Mouse (Mus musculus): ENCODE results near the gene Gabbr2. TPM values are rescaled to one million over a fixed set of nuclear protein-coding genes. Genes with fewer than 3 reads are reported as not detected.

The Gabbr2 gene
- total RNA-seq (2021): 100 to 1,000 TPM; 203 to 223 TPM
- long read RNA-seq, experiment 1, full-length matches to known transcripts: 115 of 164 reads
- long read RNA-seq, experiment 1, partial matches to known transcripts: 22 of 164 reads
- long read RNA-seq, experiment 1, other reads (novel, unspliced or antisense): 27 of 164 reads
- long read RNA-seq, experiment 2, full-length matches to known transcripts: 196 of 256 reads
- long read RNA-seq, experiment 2, partial matches to known transcripts: 46 of 256 reads
- long read RNA-seq, experiment 2, other reads (novel, unspliced or antisense): 14 of 256 reads

GRCm38 (mm10) chr4:46991016-46991958 is at the start of gene Gabbr2:
TSS of gene Gabbr2 (minus strand) at chr4:46991873.
- DNase-seq (ENCODE audit: low spot score in 2 of 2): peak; percentile 58 to 76
- Histone ChIP-seq H3K4me3 (peak within 1 kb of the TSS; percentile 61), H3K27ac (peak within 1 kb of the TSS; percentile 95)
- no peak for TF ChIP-seq CTCF (conservative IDR thresholded peaks at IDR 0.05)

GRCm38 (mm10) chr4:47039586-47039985 is 47.9 kb upstream of the Gabbr2 start:
- no peak overlapping the region for H3K27ac ChIP-seq
- DNase-seq (ENCODE audit: low spot score in 2 of 2): no peak
- no peak overlapping the region for H3K4me3 ChIP-seq
- TF ChIP-seq CTCF (conservative IDR thresholded peaks at IDR 0.05): no peak

- peak; percentile 95 for TF ChIP-seq CTCF (conservative IDR thresholded peaks at IDR 0.05)
- no peak overlapping the region for H3K27ac ChIP-seq
- DNase-seq (ENCODE audit: low spot score in 2 of 2): peak; percentile 76 to 87
- H3K4me3 ChIP-seq: no peak overlapping the region
These were observed 45.6 kb upstream of the Gabbr2 start for GRCm38 (mm10) chr4:47037321-47037657.

- Histone ChIP-seq H3K4me3 (no peak overlapping the region), H3K27ac (0 out of 2 replicates have a peak overlapping the region, but pooled peaks have one; percentile 14)
- DNase-seq (ENCODE audit: low spot score in 2 of 2): no peak
- peak; percentile 55 for TF ChIP-seq CTCF (conservative IDR thresholded peaks at IDR 0.05)
These were observed 45.0 kb upstream of the Gabbr2 start for GRCm38 (mm10) chr4:47036486-47037320.

GRCm38 (mm10) chr4:47035536-47035935 is 43.9 kb upstream of the Gabbr2 start:
- DNase-seq (ENCODE audit: low spot score in 2 of 2): no peak
- no peak overlapping the region for H3K27ac ChIP-seq

GRCm38 (mm10) chr4:47032171-47032570 is 40.5 kb upstream of the Gabbr2 start:
- DNase-seq (ENCODE audit: low spot score in 2 of 2): no peak
- no peak overlapping the region for H3K4me3 ChIP-seq

More at GRCm38 (mm10) chr4:47035536-47035935, 43.9 kb upstream of the Gabbr2 start:
- no peak for TF ChIP-seq CTCF (conservative IDR thresholded peaks at IDR 0.05)
- H3K4me3 ChIP-seq: no peak overlapping the region

GRCm38 (mm10) chr4:47028791-47029190 is 37.1 kb upstream of the Gabbr2 start:
- Histone ChIP-seq H3K4me3 (no peak overlapping the region), H3K27ac (no peak overlapping the region)
- TF ChIP-seq CTCF (conservative IDR thresholded peaks at IDR 0.05): no peak
- DNase-seq (ENCODE audit: low spot score in 2 of 2): no peak

More at GRCm38 (mm10) chr4:47032171-47032570, 40.5 kb upstream of the Gabbr2 start:
- H3K27ac ChIP-seq: 0 out of 2 replicates have a peak overlapping the region, but pooled peaks have one; percentile 36
- no peak for TF ChIP-seq CTCF (conservative IDR thresholded peaks at IDR 0.05)

GRCm38 (mm10) chr4:47023949-47024348 is 32.3 kb upstream of the Gabbr2 start:
- DNase-seq (ENCODE audit: low spot score in 2 of 2): no peak
- Histone ChIP-seq H3K27ac (no peak overlapping the region), H3K4me3 (no peak overlapping the region)
- peak; percentile 47 for TF ChIP-seq CTCF (conservative IDR thresholded peaks at IDR 0.05)

GRCm38 (mm10) chr4:47022804-47023603 is 31.3 kb upstream of the Gabbr2 start:
- Histone ChIP-seq H3K4me3 (no peak overlapping the region), H3K27ac (no peak overlapping the region)
- no peak for TF ChIP-seq CTCF (conservative IDR thresholded peaks at IDR 0.05)
- DNase-seq (ENCODE audit: low spot score in 2 of 2): no peak

- peak in 1 of 2 experiments; percentile 74 for DNase-seq (ENCODE audit: low spot score in 2 of 2)
- Histone ChIP-seq H3K4me3 (no peak overlapping the region), H3K27ac (no peak overlapping the region)
- peak; percentile 90 for TF ChIP-seq CTCF (conservative IDR thresholded peaks at IDR 0.05)
These were observed 28.9 kb upstream of the Gabbr2 start for GRCm38 (mm10) chr4:47020563-47020962.

- DNase-seq (ENCODE audit: low spot score in 2 of 2): no peak
- H3K27ac ChIP-seq: no peak overlapping the region
- H3K4me3 ChIP-seq: no peak overlapping the region
- no peak for TF ChIP-seq CTCF (conservative IDR thresholded peaks at IDR 0.05)
These were observed 23.5 kb upstream of the Gabbr2 start for GRCm38 (mm10) chr4:47015156-47015555.

GRCm38 (mm10) chr4:47012476-47012875 is 20.8 kb upstream of the Gabbr2 start:
- DNase-seq (ENCODE audit: low spot score in 2 of 2): no peak
- TF ChIP-seq CTCF (conservative IDR thresholded peaks at IDR 0.05): no peak
- no peak overlapping the region for H3K4me3 ChIP-seq
- peak overlapping the region; percentile 90; the same call in 1 of the 2 replicates for H3K27ac ChIP-seq

All from layer of hippocampus, adult 2 months (tissue).